Mouse (Mus musculus): Measurements from ENCODE around the gene Kctd15. TPM values are rescaled to one million over a fixed set of nuclear protein-coding genes. Genes with fewer than 3 reads are reported as not detected.

Kctd15 gene
- polyA plus RNA-seq, 1 experiment from 2014 or later: 37.0 TPM

DNA sequence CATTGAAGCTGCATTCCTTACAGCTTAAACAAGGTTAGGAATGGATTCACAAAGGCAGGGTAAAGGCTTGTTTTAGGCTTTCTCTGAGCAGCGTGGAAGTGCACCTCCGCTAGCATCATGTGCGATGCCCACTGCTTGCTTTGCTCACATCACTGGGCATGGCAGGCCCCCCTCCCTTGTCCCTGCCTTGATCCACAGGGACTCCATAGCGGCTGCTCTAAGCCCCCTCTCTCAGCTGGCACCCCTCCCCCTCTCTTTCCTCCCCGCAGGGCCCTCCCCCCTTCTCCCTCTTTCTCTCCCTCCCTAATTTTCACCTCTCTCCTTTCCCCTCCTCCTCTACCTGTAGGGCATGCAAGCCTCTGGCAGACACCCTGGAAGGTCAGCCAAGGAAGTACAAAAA lies 5.7 kb upstream of the Kctd15 start:
- no peak for ATAC-seq (replicated peaks; ENCODE audit: low FRiP score)
- Histone ChIP-seq H3K9me3 (replicated peaks) (no peaks in the 10 kb centered on the region), H3K9ac (no peak overlapping the region), H3K27me3 (no peaks in the 10 kb centered on the region), H3K4me2 (no peak overlapping the region), H3K4me1 (peaks cover 4% of the 10 kb centered on the region; the same call in 1 of the 2 replicates), H3K36me3 (no peaks in the 10 kb centered on the region), H3K27ac (no peak overlapping the region), H3K4me3 (replicated peaks) (no peak overlapping the region)
- 25% methylated on average over 5 of the region's 5 CpGs for WGBS

DNA sequence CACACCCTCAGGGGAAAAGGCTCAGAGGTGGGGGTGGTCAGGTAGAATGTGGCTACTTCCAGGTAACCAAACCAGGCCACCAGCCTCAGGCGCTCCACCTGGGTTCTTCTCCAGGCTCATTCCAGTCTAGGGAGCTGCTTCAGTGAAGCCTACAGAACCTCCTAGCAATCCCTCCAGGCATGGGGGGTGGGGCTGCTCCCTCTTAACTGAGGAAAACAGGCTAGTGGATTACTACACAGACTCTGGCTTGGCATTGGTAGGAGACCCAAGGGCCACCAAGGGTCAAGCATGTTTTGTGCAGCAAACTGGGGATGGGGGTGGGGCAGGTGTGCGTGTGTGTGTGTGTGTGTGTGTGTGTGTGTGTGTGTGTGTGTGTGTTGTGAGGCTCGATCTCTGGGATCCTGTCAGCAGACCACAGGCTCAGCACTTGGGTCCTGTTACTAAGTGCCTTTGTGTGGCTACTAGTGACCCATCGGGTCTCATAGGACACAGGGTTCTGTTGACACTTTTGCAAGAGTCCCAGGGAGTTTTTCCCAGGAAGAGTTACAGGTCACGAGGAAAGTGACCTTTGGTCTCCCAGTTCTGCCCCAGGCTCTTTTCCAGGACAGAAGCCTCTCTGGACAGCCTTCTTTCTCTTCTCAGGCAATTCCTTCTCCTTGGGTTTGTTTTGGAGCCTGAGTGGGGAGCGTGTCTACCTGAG lies 3.0 kb upstream of the Kctd15 start:
- H3K4me2 ChIP-seq: no peak overlapping the region
- H3K27me3 ChIP-seq: no peaks in the 10 kb centered on the region
- H3K4me1 ChIP-seq: peaks cover 13% of the 10 kb centered on the region
- no peak overlapping the region for H3K4me3 ChIP-seq (replicated peaks)
- no peak overlapping the region for H3K27ac ChIP-seq
- 60% methylated on average over 6 of the region's 6 CpGs for WGBS
- H3K36me3 ChIP-seq: no peaks in the 10 kb centered on the region
- ATAC-seq (replicated peaks; ENCODE audit: low FRiP score): no peak
- no peak overlapping the region for H3K9ac ChIP-seq
- no peaks in the 10 kb centered on the region for H3K9me3 ChIP-seq (replicated peaks)

DNA sequence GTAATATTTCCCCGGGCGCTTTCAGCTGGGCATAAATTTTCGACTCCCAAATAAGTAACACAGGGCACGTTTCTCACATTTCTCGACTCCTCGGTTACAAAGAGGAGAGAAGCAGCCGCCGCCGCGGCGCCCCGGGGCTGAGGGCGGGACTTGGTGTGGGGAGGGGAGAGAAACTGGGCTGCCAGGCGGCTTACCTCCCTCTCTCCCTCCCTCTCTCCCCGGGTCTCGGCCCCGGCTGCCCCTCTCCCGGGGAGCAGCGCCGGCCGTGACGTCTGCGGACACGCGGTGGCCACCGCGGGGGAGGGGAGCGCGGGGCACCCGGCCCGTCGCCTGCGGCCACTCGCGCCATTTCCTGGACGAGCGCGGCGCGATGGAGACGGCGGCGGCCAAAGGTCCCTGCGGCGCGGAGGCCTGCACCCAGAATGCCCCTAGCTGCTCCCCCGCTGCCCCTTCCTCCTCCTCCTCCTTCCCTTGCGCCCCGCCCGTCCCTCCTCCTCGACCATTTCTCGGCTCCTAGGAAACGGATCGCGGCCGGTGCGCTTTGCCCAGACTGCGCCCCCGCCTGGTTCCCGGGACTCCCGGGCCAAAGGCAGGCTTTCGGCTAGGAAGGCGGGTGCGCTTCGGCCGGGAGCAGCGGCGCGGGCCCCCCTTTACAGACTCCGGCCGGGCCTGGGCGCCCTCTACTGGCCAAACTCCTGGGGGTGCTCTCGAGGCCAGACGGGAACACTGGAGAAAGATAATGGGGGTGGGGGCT lies 1.3 kb downstream of the Kctd15 start:
- Histone ChIP-seq H3K9me3 (replicated peaks) (no peaks in the 10 kb centered on the region), H3K36me3 (peaks cover 4% of the 10 kb centered on the region), H3K4me2 (peak overlapping the region; percentile 87), H3K4me3 (replicated peaks) (peak overlapping the region; percentile 83), H3K9ac (peak overlapping the region; percentile 90), H3K27me3 (no peaks in the 10 kb centered on the region), H3K27ac (peak overlapping the region; percentile 100), H3K4me1 (peaks cover 31% of the 10 kb centered on the region)
- WGBS: under 1% methylated on average over 62 of the region's 74 CpGs
- peak; percentile 81 for ATAC-seq (replicated peaks; ENCODE audit: low FRiP score)

DNA sequence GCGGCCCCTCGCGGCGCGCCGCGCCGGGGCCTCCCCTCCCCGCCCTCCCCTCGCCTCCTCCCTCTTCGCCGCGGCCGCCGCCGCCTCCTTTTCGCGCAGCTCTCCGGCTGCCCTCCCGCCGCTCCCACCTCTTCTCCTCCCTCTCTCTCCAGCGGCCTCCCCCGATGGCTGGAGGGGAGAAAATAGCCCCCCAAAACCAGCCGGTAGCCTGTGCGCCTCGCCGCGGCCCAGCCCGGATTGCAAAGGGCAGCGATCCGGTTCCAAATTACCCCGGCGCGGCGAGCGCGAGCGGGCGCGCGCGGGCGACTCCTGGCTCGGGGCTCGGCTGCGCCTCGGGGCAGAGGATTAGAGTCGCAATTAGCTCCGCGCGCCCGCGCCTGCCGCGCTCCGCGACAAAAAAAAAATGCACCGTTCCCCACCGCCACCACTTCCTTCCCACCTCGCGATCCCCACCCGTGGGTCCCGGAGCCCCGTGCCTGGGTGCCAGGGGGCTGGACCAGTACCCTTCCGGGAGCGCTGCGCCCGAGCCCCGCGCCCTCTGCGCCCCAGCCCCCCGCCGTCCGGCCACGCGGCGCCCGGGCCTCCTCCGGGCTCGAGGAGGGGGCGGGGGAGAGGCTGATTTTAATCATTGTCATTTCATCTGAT lies 2.0 kb downstream of the Kctd15 start:
- peak overlapping the region; percentile 100 for H3K27ac ChIP-seq
- H3K9me3 ChIP-seq (replicated peaks): no peaks in the 10 kb centered on the region
- peaks cover 31% of the 10 kb centered on the region for H3K4me1 ChIP-seq
- H3K4me3 ChIP-seq (replicated peaks): peak overlapping the region; percentile 83
- no peaks in the 10 kb centered on the region for H3K27me3 ChIP-seq
- ATAC-seq (replicated peaks; ENCODE audit: low FRiP score): peak; percentile 35
- H3K4me2 ChIP-seq: peak overlapping the region; percentile 87
- H3K9ac ChIP-seq: peak overlapping the region; percentile 90
- WGBS: under 1% methylated on average over 61 of the region's 81 CpGs
- H3K36me3 ChIP-seq: peaks cover 11% of the 10 kb centered on the region

DNA sequence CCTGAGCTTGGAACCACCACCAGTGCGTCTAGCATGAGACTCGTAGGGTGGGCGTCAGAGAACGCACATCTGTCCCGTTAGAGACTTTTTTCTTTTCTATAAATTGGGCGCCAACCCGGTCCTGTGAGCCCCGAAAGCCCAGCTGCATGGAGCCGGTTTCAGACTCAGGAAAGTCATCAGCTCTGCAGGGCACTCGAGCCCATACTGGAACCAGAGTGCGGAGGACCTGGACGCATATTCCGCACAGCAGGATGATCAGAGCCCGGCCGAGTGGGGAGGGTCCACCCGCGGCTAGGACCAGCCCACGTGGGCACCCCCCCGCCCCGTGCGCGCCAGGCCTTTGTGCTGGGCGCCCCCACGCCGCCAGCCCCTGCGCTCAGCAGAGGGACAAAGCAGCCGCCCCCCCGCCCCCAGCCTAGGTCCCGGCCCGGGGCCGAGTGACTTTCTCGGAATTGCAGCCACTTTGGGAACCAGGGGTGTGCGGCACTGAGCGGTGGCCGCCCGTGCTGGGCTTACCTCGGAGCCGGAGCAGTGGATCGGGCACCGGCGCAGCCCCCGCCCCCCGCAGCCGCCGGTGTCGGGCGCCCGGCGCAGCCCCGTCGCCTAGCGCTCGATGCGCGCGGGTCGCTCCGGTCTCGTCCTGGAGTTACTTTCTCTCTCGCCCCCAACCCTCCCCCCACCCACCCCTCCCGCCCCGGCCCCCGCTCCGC lies 2.6 kb downstream of the Kctd15 start:
- Histone ChIP-seq H3K9me3 (replicated peaks) (no peaks in the 10 kb centered on the region), H3K27me3 (no peaks in the 10 kb centered on the region), H3K9ac (peak overlapping the region; percentile 90), H3K4me2 (peak overlapping the region; percentile 87), H3K27ac (peak overlapping the region; percentile 100), H3K4me3 (replicated peaks) (peak overlapping the region; percentile 83), H3K36me3 (peaks cover 17% of the 10 kb centered on the region), H3K4me1 (peaks cover 27% of the 10 kb centered on the region)
- peak; percentile 59 for ATAC-seq (replicated peaks; ENCODE audit: low FRiP score)
- under 1% methylated on average over 37 of the region's 64 CpGs for WGBS

DNA sequence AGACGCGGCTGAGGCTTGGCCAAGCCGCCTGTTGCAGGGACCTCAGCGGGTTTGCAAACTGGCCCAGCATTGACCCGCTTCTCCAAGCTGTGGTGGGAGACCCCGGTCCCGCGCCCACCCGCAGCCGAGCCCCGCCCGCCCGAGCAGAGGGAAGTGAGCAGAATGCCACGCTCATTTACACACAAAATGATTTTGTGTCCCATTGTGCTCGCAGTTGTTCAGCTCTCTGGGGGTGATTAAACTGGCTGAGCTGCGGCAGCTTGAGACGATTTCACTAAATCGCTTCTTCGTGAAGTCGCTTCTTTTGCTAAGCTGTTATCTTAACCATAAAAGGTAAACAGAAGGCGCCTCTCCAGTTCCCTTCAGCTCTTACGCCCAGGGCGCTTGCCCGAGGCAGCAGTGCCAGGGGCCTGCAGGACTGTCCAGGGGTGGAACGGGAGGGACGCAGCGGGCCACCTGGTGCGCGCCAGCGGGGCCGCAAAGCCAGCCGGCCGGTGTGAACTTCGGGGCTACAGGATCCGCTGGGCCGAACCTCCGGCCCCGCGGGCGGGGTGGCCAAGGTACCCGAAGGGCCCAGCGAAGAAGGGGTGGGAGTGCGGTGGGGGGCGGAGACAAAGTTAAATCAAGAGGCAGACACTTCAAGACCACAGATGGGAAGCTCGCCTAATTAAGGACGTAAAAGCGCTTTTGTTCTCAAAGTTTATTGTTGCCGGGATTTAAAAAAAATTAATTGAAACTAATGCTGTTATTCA lies 3.6 kb downstream of the Kctd15 start:
- Histone ChIP-seq H3K4me3 (replicated peaks) (peak overlapping the region; percentile 83), H3K27ac (peak overlapping the region; percentile 100), H3K4me2 (peak overlapping the region; percentile 87), H3K36me3 (peaks cover 27% of the 10 kb centered on the region), H3K4me1 (peaks cover 27% of the 10 kb centered on the region), H3K9ac (peak overlapping the region; percentile 90), H3K9me3 (replicated peaks) (no peaks in the 10 kb centered on the region), H3K27me3 (no peaks in the 10 kb centered on the region)
- WGBS: under 1% methylated on average over 48 of the region's 48 CpGs
- ATAC-seq (replicated peaks; ENCODE audit: low FRiP score): 0 out of 2 replicates have a peak, but pooled peaks have one; percentile 5

DNA sequence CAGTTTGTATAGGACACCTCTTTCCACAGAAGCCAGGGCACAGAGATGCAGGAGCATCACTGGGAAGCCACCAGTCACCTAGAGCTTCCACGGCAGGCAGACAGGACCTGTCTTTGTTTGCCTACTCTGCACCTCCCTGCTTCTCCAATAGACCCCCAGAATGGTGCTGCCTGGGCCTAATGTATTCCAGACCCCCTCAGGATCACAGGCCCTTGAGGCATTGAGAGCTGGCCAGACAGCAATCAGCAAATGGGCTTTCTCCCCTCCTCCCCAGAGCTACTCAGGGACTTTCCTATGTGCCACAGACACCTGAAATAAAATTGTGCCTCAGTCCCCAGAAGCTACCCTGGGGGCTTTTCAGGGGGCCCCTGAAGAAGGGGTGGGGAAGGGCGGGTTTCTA lies 5.2 kb downstream of the Kctd15 start:
- Histone ChIP-seq H3K9me3 (replicated peaks) (no peaks in the 10 kb centered on the region), H3K27me3 (no peaks in the 10 kb centered on the region), H3K4me2 (peak overlapping the region; percentile 87), H3K4me1 (peaks cover 32% of the 10 kb centered on the region), H3K27ac (0 out of 2 replicates have a peak overlapping the region, but pooled peaks have one; percentile 32), H3K4me3 (replicated peaks) (peak overlapping the region; percentile 83), H3K9ac (no peak overlapping the region), H3K36me3 (peaks cover 42% of the 10 kb centered on the region)
- ATAC-seq (replicated peaks; ENCODE audit: low FRiP score): no peak
- 55% methylated on average over 2 of the region's 2 CpGs for WGBS

DNA sequence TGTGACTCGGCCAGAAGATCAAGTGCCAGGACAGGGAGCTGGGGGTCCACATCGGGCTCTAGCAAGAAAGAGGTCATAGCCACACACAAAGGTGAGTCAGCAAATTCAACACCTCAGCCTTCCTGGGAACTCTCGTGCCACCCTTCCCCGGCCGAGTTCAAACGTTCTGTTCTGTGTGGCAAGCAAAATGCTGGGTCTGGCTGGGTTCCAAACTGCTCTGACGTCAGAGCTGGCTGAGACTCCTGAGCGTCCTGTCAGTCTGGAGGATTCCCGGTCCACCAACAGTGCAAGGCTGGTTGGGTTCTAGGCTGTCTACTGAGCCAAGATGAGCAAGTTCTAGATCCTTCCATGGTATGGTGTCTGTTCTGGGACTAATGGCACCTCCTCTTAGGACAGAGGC lies 9.5 kb downstream of the Kctd15 start:
- no peaks in the 10 kb centered on the region for H3K27me3 ChIP-seq
- H3K9me3 ChIP-seq (replicated peaks): no peaks in the 10 kb centered on the region
- H3K4me3 ChIP-seq (replicated peaks): no peak overlapping the region
- 62% methylated on average over 9 of the region's 9 CpGs for WGBS
- ATAC-seq (replicated peaks; ENCODE audit: low FRiP score): no peak
- H3K27ac ChIP-seq: no peak overlapping the region
- H3K9ac ChIP-seq: no peak overlapping the region
- H3K4me1 ChIP-seq: peaks cover 27% of the 10 kb centered on the region
- peaks cover 84% of the 10 kb centered on the region for H3K36me3 ChIP-seq
- no peak overlapping the region for H3K4me2 ChIP-seq

DNA sequence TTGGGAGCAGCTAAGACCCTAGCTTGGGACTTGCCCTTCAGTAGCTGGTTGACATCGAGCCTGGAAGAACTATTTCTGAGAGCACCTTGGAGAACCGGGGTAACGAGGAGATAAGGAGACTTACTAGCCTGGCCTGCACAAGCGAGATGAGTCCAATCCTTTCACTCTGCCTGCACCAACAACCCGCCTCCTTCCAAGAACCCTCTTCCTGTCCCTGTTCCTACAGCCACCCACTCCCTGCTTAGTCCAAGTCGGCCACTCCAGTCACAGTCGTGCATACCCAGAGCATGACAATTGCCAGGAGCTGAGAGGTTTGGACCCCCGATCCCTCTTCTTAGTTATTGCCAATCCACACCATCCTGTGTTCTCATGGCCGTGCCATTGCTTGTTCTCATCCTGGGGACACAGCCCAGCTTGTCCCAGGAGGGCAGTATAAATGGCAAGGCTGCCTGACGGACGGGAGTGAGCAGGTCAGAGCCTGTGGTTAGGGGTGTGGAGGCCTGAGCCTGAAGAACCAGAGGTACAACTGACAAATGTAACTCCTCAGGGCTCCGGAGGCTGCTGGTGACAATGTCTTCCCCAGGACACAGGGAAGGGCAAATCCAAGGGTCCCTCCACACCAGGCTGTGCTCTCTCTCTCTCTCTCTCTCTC lies 10.3 kb downstream of the Kctd15 start:
- no peak overlapping the region for H3K4me3 ChIP-seq (replicated peaks)
- H3K9me3 ChIP-seq (replicated peaks): no peaks in the 10 kb centered on the region
- no peak overlapping the region for H3K27ac ChIP-seq
- H3K9ac ChIP-seq: no peak overlapping the region
- no peaks in the 10 kb centered on the region for H3K27me3 ChIP-seq
- peaks cover 92% of the 10 kb centered on the region for H3K36me3 ChIP-seq
- ATAC-seq (replicated peaks; ENCODE audit: low FRiP score): no peak
- no peak overlapping the region for H3K4me2 ChIP-seq
- WGBS: 82% methylated on average over 12 of the region's 12 CpGs
- peaks cover 19% of the 10 kb centered on the region for H3K4me1 ChIP-seq

DNA sequence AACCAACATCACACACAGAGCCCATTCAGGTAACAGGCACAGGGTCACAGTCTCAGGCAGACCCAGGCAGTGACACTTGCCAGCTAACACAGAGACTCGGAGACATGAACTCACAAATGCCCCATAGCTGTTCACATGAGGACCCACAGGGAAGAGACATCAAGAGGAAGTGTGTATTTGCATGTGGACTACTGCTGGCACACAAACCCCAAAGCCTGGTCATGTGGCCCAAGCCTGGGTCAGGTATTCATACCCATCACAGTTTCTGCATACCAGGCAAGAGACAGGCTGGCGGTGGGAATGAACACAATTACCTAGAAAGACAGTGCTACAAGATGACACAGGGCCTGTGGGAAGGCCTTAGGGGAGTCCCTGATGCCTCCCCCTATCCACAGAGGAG lies 10.9 kb downstream of the Kctd15 start:
- Histone ChIP-seq H3K4me2 (no peak overlapping the region), H3K27ac (no peak overlapping the region), H3K36me3 (peaks cover 98% of the 10 kb centered on the region), H3K27me3 (no peaks in the 10 kb centered on the region), H3K4me1 (peaks cover 19% of the 10 kb centered on the region), H3K4me3 (replicated peaks) (no peak overlapping the region), H3K9ac (no peak overlapping the region), H3K9me3 (replicated peaks) (no peaks in the 10 kb centered on the region)
- no peak for ATAC-seq (replicated peaks; ENCODE audit: low FRiP score)
- WGBS: 96% methylated on average over 2 of the region's 2 CpGs

DNA sequence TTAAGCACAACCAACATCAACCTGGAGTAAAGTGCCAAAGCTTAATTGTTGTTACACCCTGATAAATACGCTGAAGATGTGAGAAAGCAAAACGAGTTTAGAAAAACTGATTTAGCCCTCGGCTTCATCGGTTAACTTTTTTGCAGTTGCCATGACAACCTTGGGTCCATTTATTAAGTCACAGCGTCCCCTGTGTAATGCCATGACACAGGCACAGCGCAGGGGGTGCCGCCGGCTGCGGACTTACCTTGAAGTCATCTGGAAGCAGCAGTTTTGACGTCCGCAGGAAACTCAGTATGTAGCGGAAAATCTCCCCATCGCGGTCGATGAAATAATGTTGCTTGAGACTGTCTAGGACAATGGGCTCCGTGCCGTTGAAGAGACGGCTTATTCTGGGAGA lies 11.9 kb downstream of the Kctd15 start:
- no peak overlapping the region for H3K4me2 ChIP-seq
- H3K36me3 ChIP-seq: peaks cover 99% of the 10 kb centered on the region
- H3K27me3 ChIP-seq: no peaks in the 10 kb centered on the region
- 90% methylated on average over 18 of the region's 18 CpGs for WGBS
- H3K9ac ChIP-seq: no peak overlapping the region
- H3K27ac ChIP-seq: no peak overlapping the region
- no peaks in the 10 kb centered on the region for H3K9me3 ChIP-seq (replicated peaks)
- H3K4me1 ChIP-seq: peaks cover 21% of the 10 kb centered on the region
- H3K4me3 ChIP-seq (replicated peaks): no peak overlapping the region
- no peak for ATAC-seq (replicated peaks; ENCODE audit: low FRiP score)
